Mouse (Mus musculus) cortical plate, adult 2 months (tissue): ENCODE measurements around the gene Pagr1b.

ENCODE experiments used
- CTCF ChIP-seq: fragments of 200-500 bp; IDR thresholded peaks from 2 replicates; pipeline ENCODE4 v1.5.1; 2011; ENCODE audit warnings: mild to moderate bottlenecking, control low read depth, low read length; ENCODE audit not compliant: insufficient read depth; ENCODE audit errors: extremely low read depth
- POLR2A ChIP-seq: fragments of 200-500 bp; IDR thresholded peaks from 2 replicates; pipeline ENCODE4 v1.6.1; 2011; ENCODE audit warnings: mild to moderate bottlenecking, low read length, control low read depth; ENCODE audit not compliant: insufficient read depth; ENCODE audit errors: extremely low read depth

DNA sequence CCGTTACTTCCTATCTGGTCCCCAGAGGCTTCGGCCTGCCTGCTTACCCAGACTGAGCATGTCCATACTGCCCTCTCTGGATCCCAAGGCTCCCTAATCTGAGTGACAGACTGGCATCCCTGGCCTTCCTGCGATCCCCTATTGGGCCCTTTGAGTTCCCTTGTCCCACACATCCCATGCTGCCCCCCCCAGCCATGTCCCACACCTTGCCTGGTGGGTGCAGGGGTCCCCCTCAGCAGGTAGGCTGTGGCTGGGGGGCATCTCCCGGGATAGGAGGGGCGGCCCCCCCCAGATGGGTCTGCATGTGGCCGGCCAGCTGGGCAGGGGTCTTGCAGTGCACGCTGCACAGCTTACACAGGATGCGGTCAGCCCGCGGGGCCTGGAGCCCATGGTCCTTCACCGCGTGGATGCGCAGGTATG, 7.0 kb upstream of the Pagr1b start:
- TF ChIP-seq POLR2A (no peak), CTCF (no peak)
